Mouse (Mus musculus) limb, embryonic 12.5 days (tissue): Measurements from ENCODE around the gene Olfr1344. TPM values are rescaled to one million over a fixed set of nuclear protein-coding genes. Genes with fewer than 3 reads are reported as not detected.

Experiments
- ATAC-seq: fragments of 200-750 bp; cut with Nextera tagmentation; 2 replicates; pipeline ENCODE4 v1.8.0; 2017; ENCODE audit warnings: low read depth, moderate TSS enrichment; ENCODE audit not compliant: insufficient number of reproducible peaks, insufficient read depth, low FRiP score, low TSS enrichment
- H3K27ac ChIP-seq: fragments of 300-500 bp; sonication (generic); 2 replicates; pipeline ENCODE4 v1.5.1; 2016; ENCODE audit warnings: mild to moderate bottlenecking, moderate library complexity
- H3K27me3 ChIP-seq: fragments of 300-500 bp; sonication (generic); 2 replicates; pipeline ENCODE4 v1.6.1; 2016; ENCODE audit warnings: mild to moderate bottlenecking, moderate library complexity
- H3K36me3 ChIP-seq: fragments of 300-500 bp; sonication (generic); 2 replicates; pipeline ENCODE4 v1.6.1; 2016; ENCODE audit warnings: mild to moderate bottlenecking, moderate library complexity
- H3K4me1 ChIP-seq: fragments of 300-500 bp; sonication (generic); replicated peaks from 2 replicates; pipeline ENCODE4 v1.6.1; 2016
- H3K4me2 ChIP-seq: fragments of 300-500 bp; sonication (generic); 2 replicates; pipeline ENCODE4 v1.6.1; 2016; ENCODE audit warnings: mild to moderate bottlenecking, moderate library complexity
- H3K4me3 ChIP-seq: fragments of 300-500 bp; sonication (generic); replicated peaks from 2 replicates; pipeline ENCODE4 v1.5.1; 2016; ENCODE audit warnings: mild to moderate bottlenecking
- H3K9ac ChIP-seq: fragments of 300-500 bp; sonication (generic); replicated peaks from 2 replicates; pipeline ENCODE4 v1.6.1; 2016; ENCODE audit warnings: mild to moderate bottlenecking, moderate library complexity
- H3K9me3 ChIP-seq: fragments of 300-500 bp; sonication (generic); 2 replicates; pipeline ENCODE4 v1.6.1; 2016; ENCODE audit warnings: mild to moderate bottlenecking, moderate library complexity
- WGBS: fragments of 180-500 bp; shearing (Covaris S2); methylation state at CpG from one replicate; pipeline ENCODE4 v1.1.7; 2016; 5-methylcytosine and 5-hydroxymethylcytosine counted together
- polyA plus RNA-seq: library from polyadenylated mRNA; unstranded; fragments of >200 nt; fragmentation: Nextera tagmentation; extraction: Ambion mirVana; gene quantifications from 2 replicates; pipeline ENCODE4 v1.2.1, GENCODE M21; 2016

Olfr1344 gene
- polyA plus RNA-seq: not detected in 2 replicates

DNA sequence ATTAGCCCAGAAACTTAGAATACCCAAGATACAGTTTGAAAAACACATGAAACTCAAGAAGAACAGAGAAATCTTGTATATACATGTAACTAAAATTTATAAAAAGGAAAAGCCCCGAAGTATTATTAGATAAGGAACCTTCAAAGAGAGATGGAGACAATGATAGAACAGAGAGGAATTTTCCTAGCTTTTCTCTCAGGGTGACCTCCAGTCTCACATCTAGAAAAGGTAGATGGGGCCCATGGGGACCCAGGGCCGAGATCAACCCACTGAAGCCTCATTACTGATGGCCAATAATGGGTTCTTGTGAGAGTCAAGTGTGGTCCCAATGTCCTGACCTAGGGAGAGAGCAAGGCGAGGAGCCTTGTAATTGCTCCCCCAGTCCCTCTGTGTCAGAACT is at the start of gene Olfr1344:
Gene Olfr1344 (plus strand): TSS at position 301 of the 400 bp plus-strand sequence.
- H3K4me3 ChIP-seq: no peak within 1 kb of the TSS
- H3K27me3 ChIP-seq: no peaks in the 10 kb centered on the region
- H3K27ac ChIP-seq: no peak within 1 kb of the TSS
- H3K4me2 ChIP-seq: no peak within 1 kb of the TSS
- no peak for ATAC-seq
- 85% methylated on average over 3 of the region's 3 CpGs for WGBS
- no peaks in the 10 kb centered on the region for H3K36me3 ChIP-seq
- no peaks in the 10 kb centered on the region for H3K4me1 ChIP-seq
- H3K9me3 ChIP-seq: 0 out of 2 replicates have a peak, but pooled peaks cover 6% of the 10 kb centered on the region
- no peak within 1 kb of the TSS for H3K9ac ChIP-seq

DNA sequence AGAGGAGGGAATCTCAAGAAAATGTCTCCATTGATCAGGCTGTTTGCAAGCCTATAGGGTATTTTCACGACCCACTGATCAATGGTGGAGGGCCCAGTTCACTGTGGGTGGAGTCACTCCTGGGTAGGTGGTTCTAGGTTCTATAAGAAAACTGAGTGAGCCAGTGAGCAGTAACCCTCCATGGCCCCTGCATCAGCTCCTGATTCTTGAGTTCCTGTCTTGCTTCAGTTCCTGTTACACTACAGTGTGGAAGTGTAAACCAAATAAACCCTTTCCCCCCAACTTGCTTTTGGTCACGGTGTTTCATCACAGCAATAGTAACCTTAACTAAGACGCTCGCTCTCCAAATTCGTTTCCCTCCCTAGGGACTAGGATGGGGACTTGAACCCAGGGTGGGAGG is 49.5 kb upstream of the Olfr1344 start:
- ATAC-seq: no peak
- WGBS: 85% methylated on average over 5 of the region's 5 CpGs
- Histone ChIP-seq H3K27ac (no peak overlapping the region), H3K9me3 (no peaks in the 10 kb centered on the region), H3K27me3 (no peaks in the 10 kb centered on the region), H3K4me2 (no peak overlapping the region), H3K4me1 (peaks cover 2% of the 10 kb centered on the region; the same call in 1 of the 2 replicates), H3K9ac (no peak overlapping the region), H3K36me3 (peaks cover 57% of the 10 kb centered on the region), H3K4me3 (no peak overlapping the region)

DNA sequence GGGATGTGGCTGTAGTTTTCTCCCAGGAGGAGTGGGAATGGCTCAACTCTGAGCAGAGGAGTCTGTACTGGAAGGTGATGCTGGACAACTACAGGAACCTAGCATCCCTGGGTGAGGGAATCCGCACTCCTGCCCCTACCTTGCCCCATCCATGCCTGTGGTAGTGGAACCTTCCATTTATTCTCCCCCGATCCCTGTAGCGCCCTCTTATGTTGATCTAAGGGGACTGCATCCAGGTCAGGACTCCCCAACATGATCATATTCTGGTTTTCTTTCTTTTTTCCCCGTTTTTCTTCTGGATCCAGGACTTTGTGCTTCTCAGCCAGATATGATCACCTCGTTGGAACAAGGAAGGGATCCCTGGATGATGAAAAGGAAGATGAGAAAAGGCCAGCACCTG is 49.0 kb upstream of the Olfr1344 start:
- Histone ChIP-seq H3K4me2 (no peak overlapping the region), H3K4me3 (no peak overlapping the region), H3K27me3 (no peaks in the 10 kb centered on the region), H3K36me3 (peaks cover 61% of the 10 kb centered on the region), H3K9ac (no peak overlapping the region), H3K4me1 (no peaks in the 10 kb centered on the region), H3K27ac (no peak overlapping the region), H3K9me3 (no peaks in the 10 kb centered on the region)
- no peak for ATAC-seq
- 69% methylated on average over 5 of the region's 5 CpGs for WGBS

DNA sequence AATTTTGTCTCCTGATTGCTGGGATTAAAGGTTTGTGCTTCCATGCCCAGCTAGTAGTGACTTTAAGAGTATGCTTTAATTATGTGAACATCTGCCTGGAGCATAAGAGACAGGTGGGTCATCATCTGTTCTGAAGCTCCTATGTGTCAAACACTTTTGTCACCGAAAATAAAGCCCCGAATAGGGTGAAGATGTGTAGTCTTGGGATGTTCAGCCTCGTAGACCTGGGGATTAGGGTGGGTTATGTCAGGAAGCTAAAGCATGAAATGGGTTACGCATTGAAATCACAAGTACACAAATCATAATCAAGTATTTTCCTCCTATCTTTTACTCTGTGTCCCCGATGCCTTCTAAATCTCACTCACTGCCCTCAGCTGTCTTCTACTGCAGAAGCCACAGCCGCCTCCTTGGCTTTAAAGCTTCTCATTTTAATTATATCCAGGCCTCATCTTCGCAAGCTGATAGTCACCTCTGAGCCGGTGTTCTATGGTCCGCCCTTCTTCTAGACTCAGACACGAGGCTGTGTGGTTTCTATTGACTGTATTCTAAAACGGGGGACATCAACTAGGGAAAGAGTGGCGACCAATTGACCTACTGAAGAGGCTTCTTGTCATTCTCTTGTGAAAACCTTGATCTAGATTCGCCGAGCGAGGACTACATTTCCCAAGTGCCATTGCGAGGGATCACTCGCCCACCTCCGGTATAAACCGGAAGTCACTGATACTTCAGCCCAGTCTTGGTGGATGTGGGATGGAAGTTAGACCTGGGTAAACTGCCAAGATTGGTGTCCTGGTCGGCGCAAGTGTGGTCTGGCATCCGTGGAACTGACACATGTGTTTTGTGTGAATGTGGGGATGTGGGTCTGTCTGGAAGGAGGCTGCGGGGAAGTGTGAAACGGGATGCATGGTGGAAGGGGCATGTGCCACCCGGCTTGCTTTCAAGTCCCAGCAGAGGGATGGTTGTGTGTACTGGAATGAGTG is 40.2 kb upstream of the Olfr1344 start, which contains the start of gene Smim17:
Gene Smim17 (plus strand): TSS at position 720 of the 980 bp plus-strand sequence.
- WGBS: 27% methylated on average over 25 of the region's 25 CpGs
- no peak within 1 kb of the TSS for H3K27ac ChIP-seq
- peak; percentile 59 for ATAC-seq

DNA sequence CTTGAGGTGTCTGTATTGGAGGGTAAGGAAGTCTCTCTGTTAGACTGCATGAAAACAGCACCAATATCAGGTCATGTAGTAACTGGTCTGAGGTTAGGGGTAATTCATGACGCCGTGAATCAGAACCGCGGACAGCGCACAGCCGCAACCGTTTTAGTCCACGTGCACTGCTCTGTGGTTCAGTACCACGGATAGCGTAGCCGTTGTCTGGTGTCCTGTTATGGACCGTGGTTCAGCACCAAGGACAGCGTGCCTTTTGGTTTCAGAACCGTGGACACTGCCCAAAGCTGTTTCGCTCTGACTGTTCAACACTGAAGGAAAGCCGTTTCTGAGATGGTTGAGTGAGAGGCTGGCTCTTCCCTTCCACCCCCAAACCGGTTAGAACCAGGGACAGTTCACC is 28.4 kb upstream of the Olfr1344 start, which contains the start of gene Gm20715:
Gene Gm20715 (plus strand): TSS at position 235 of the 400 bp plus-strand sequence.
- under 1% methylated on average over 17 of the region's 17 CpGs for WGBS
- Histone ChIP-seq H3K4me3 (no peak within 1 kb of the TSS), H3K36me3 (no peaks in the 10 kb centered on the region), H3K9ac (no peak within 1 kb of the TSS), H3K27me3 (peaks cover 5% of the 10 kb centered on the region; the same call in 1 of the 2 replicates), H3K4me2 (no peak within 1 kb of the TSS), H3K4me1 (no peaks in the 10 kb centered on the region), H3K27ac (no peak within 1 kb of the TSS), H3K9me3 (no peaks in the 10 kb centered on the region)
- peak; percentile 91 for ATAC-seq

More for the DNA sequence above, 40.2 kb upstream of the Olfr1344 start, which contains the start of gene Smim17:
- H3K9ac ChIP-seq: peak within 1 kb of the TSS; percentile 55; the same call in 1 of the 2 replicates
- H3K27me3 ChIP-seq: no peaks in the 10 kb centered on the region
- H3K4me3 ChIP-seq: peak within 1 kb of the TSS; percentile 50
- peaks cover 27% of the 10 kb centered on the region for H3K36me3 ChIP-seq
- peaks cover 6% of the 10 kb centered on the region for H3K4me1 ChIP-seq
- no peaks in the 10 kb centered on the region for H3K9me3 ChIP-seq
- H3K4me2 ChIP-seq: peak within 1 kb of the TSS; percentile 72

DNA sequence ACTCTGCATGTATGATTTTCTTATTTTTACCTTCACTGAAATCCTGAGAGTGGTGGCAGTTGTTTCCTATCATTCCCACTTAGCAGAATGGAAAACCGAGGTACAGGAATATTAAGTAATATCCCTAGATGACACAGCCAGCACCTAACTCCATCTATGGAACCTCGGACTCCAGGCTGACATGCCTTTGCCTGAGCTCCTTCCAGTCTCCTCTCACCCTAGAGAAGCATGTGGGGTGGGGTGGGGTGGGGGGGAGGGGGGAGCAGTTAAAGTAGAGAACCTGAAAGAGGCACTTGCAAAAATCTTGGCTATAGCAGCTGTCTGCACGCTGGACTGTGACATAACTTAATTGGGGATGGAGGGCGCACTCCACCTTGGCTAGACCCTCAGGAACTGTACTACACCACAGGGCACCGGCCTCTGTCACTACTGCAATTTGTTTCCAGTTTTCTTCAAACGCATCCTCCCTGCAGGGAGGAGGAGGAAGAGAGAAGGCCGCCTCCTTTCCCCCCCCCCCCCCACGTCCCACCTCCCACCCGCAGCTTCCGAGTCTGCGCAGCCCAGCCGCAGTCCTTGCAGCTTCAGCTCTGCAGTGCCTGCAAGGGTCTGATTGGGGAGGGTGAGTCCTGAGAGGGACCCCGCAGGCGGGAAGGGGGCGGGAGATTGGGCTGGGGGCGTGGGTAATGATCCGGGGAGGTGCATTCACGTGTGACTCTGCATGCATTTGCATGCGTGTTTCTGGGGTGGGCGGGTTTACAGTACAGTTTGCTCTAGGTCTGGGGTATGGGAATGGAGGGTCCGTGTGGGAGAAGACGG is 23.7 kb upstream of the Olfr1344 start:
- Histone ChIP-seq H3K4me1 (no peaks in the 10 kb centered on the region), H3K9me3 (no peaks in the 10 kb centered on the region), H3K36me3 (no peaks in the 10 kb centered on the region), H3K27ac (no peak overlapping the region), H3K4me2 (no peak overlapping the region), H3K4me3 (no peak overlapping the region), H3K9ac (no peak overlapping the region), H3K27me3 (peaks cover 12% of the 10 kb centered on the region; the same call in 1 of the 2 replicates)
- WGBS: 10% methylated on average over 16 of the region's 22 CpGs
- no peak for ATAC-seq

DNA sequence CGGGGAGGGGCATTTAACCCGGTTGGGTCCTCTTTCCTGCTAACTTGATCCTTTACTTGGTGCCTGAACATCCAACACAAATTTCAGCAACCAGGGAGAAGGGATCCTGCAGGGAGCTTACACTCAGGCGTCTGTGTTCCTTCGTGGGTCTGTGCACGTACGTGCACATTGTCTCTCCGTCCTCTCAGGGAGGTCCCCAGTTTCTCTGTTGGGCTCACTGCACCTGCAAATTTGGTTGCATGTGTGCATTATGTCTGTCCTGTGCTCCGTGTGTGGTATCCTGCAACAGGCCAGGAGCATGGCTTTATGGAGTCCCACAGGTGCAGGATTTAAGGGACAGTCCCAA is 23.1 kb upstream of the Olfr1344 start:
- H3K4me1 ChIP-seq: no peaks in the 10 kb centered on the region
- 26% methylated on average over 8 of the region's 8 CpGs for WGBS
- peaks cover 12% of the 10 kb centered on the region; the same call in 1 of the 2 replicates for H3K27me3 ChIP-seq
- no peak for ATAC-seq
- H3K4me3 ChIP-seq: no peak overlapping the region
- H3K9me3 ChIP-seq: no peaks in the 10 kb centered on the region
- no peak overlapping the region for H3K9ac ChIP-seq
- no peak overlapping the region for H3K27ac ChIP-seq
- no peak overlapping the region for H3K4me2 ChIP-seq
- H3K36me3 ChIP-seq: no peaks in the 10 kb centered on the region

DNA sequence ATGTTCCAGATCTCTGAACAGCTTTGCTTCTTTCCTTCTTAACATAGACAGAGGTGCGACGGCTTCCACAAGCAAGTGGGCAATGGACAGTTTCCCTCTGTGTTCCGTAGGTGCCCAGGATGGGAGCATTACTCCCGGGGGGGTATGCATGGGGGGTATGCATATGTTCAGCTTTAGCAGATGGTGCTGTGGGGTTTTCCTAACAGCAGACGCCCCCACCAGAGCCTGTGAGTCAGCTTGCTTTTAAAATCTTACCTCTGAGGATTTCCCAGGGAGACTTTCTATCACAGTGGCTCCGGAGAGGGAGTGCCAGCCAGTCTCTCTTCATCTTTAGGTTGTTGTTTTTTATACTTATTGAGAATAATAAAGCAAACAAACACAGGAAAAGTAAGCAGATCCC is 18.6 kb upstream of the Olfr1344 start:
- Histone ChIP-seq H3K27me3 (peaks cover 9% of the 10 kb centered on the region; the same call in 1 of the 2 replicates), H3K9ac (no peak overlapping the region), H3K9me3 (no peaks in the 10 kb centered on the region), H3K4me1 (no peaks in the 10 kb centered on the region), H3K27ac (no peak overlapping the region), H3K4me3 (no peak overlapping the region), H3K4me2 (no peak overlapping the region), H3K36me3 (no peaks in the 10 kb centered on the region)
- 78% methylated on average over 6 of the region's 6 CpGs for WGBS
- ATAC-seq: no peak

DNA sequence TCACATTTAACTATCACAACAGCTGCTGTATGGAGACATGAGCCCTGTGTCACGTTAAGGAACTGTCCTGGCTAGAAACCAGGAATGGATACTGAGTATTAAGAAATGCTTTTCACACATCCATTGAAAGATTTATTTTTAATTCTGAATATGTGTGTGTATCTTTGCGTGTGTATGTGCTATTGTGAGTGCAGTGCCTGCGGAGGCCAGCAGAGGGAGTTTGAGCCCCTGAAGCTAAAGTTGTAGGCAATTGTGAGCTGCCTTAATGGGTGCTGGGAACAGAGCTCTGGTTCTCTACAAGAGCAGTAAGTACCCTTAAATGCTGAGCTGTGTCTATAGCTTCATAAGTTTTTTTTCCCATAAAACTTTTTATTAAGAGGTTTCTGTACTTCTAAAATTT is 9.1 kb upstream of the Olfr1344 start:
- H3K9ac ChIP-seq: no peak overlapping the region
- 88% methylated on average over 3 of the region's 3 CpGs for WGBS
- H3K27ac ChIP-seq: no peak overlapping the region
- no peaks in the 10 kb centered on the region for H3K4me1 ChIP-seq
- H3K9me3 ChIP-seq: peaks cover 19% of the 10 kb centered on the region; the same call in 1 of the 2 replicates
- H3K4me2 ChIP-seq: no peak overlapping the region
- H3K27me3 ChIP-seq: no peaks in the 10 kb centered on the region
- no peaks in the 10 kb centered on the region for H3K36me3 ChIP-seq
- ATAC-seq: no peak
- no peak overlapping the region for H3K4me3 ChIP-seq

DNA sequence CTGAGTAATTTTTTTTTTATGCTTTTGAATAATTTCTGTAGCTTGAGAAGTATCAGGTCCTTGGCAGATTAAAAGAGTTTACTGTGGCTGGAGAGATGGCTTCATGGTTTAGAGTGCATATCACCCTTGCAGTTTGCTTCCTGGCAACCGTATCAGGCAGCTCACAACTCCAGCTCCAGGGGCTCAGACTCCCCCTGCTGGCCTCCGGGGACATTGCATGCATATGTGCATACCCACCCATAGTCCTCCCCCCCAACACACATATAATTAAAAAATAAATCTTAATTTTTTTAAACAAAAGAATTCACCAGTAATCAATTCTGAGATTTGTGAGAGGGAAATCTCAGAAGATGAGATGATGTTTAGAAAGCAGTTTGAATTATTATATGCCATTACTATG is 8.1 kb upstream of the Olfr1344 start:
- H3K36me3 ChIP-seq: no peaks in the 10 kb centered on the region
- no peak overlapping the region for H3K4me3 ChIP-seq
- WGBS: 59% methylated on average over 2 of the region's 2 CpGs
- H3K4me1 ChIP-seq: no peaks in the 10 kb centered on the region
- H3K9me3 ChIP-seq: peaks cover 19% of the 10 kb centered on the region; the same call in 1 of the 2 replicates
- H3K4me2 ChIP-seq: no peak overlapping the region
- no peak overlapping the region for H3K9ac ChIP-seq
- no peak for ATAC-seq
- H3K27me3 ChIP-seq: no peaks in the 10 kb centered on the region
- no peak overlapping the region for H3K27ac ChIP-seq

DNA sequence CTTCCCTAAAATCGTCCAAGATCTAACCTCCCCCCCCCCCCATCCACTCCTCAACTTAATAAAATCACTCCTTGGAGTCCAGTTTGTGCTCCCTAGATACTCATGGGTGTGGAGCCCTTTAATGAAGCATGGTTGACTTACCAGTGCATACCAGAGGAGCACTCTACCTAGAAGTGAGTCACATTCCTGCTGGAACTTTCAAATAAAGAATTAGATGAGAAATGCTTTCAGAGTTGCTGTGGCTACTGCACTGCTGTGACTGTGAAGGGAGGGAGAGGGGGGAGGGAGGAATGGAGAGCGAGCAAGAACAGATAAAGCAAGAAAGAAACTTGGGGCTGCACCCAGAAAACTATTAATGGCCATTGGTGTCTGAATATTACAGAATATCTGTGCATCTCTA is 2.7 kb downstream of the Olfr1344 start:
- ATAC-seq: no peak
- H3K27me3 ChIP-seq: no peaks in the 10 kb centered on the region
- H3K4me2 ChIP-seq: no peak overlapping the region
- H3K27ac ChIP-seq: no peak overlapping the region
- H3K9ac ChIP-seq: no peak overlapping the region
- 70% methylated on average over 2 of the region's 2 CpGs for WGBS
- no peaks in the 10 kb centered on the region for H3K4me1 ChIP-seq
- no peak overlapping the region for H3K4me3 ChIP-seq
- no peaks in the 10 kb centered on the region for H3K36me3 ChIP-seq
- peaks cover 7% of the 10 kb centered on the region; the same call in 1 of the 2 replicates for H3K9me3 ChIP-seq
